Mouse (Mus musculus): ENCODE measurements at regions not wholly inside any gene's neighbourhood (a gene's known extent, or its start where the extent isn't known, plus 50 kb on each side); places are given as distances from the start of the nearest gene placed in this dataset.

GRCm38 (mm10) chr3:8310379-8311128, 1299.3 kb downstream of the Zfp704 start:
- Histone ChIP-seq H3K27ac (peak overlapping the region; percentile 62), H3K4me1 (replicated peaks) (peaks cover 11% of the 10 kb centered on the region), H3K9me3 (no peaks in the 10 kb centered on the region), H3K27me3 (ENCODE audit: insufficient read depth, poor library complexity, severe bottlenecking) (no peaks in the 10 kb centered on the region), H3K36me3 (no peaks in the 10 kb centered on the region), H3K4me3 (no peak overlapping the region)
- DNase-seq (ENCODE audit: low spot score), result peak; percentile 24
- 43% methylated on average over 4 of the region's 4 CpGs for WGBS

- DNase-seq (ENCODE audit: low spot score), result no peak
- H3K27ac ChIP-seq, result no peak overlapping the region
- no peaks in the 10 kb centered on the region for H3K9me3 ChIP-seq
- H3K36me3 ChIP-seq, result no peaks in the 10 kb centered on the region
- no peaks in the 10 kb centered on the region for H3K27me3 ChIP-seq (ENCODE audit: insufficient read depth, poor library complexity, severe bottlenecking)
- peaks cover 11% of the 10 kb centered on the region for H3K4me1 ChIP-seq (replicated peaks)
- no peak overlapping the region for H3K4me3 ChIP-seq
- 88% methylated on average over 3 of the region's 3 CpGs for WGBS
Observed at GRCm38 (mm10) chr3:8307296-8307695, 1302.6 kb downstream of the Zfp704 start.

- Histone ChIP-seq H3K9me3 (no peaks in the 10 kb centered on the region), H3K27ac (no peak overlapping the region), H3K4me1 (replicated peaks) (no peaks in the 10 kb centered on the region), H3K4me3 (no peak overlapping the region), H3K27me3 (ENCODE audit: insufficient read depth, poor library complexity, severe bottlenecking) (no peaks in the 10 kb centered on the region), H3K36me3 (no peaks in the 10 kb centered on the region)
- no peak for DNase-seq (ENCODE audit: low spot score)
Observed at GRCm38 (mm10) chr3:8304784-8305183, 1305.1 kb downstream of the Zfp704 start.

GRCm38 (mm10) chr3:8293036-8293435, 1316.8 kb downstream of the Zfp704 start:
- Histone ChIP-seq H3K4me1 (replicated peaks) (no peaks in the 10 kb centered on the region), H3K4me3 (no peak overlapping the region), H3K36me3 (no peaks in the 10 kb centered on the region), H3K9me3 (no peaks in the 10 kb centered on the region), H3K27ac (no peak overlapping the region), H3K27me3 (ENCODE audit: insufficient read depth, poor library complexity, severe bottlenecking) (no peaks in the 10 kb centered on the region)
- no peak for DNase-seq (ENCODE audit: low spot score)
- WGBS, result 88% methylated on average over 1 of the region's 1 CpGs

- H3K4me1 ChIP-seq (replicated peaks), result no peaks in the 10 kb centered on the region
- no peaks in the 10 kb centered on the region for H3K9me3 ChIP-seq
- DNase-seq (ENCODE audit: low spot score), result no peak
- no peaks in the 10 kb centered on the region for H3K27me3 ChIP-seq (ENCODE audit: insufficient read depth, poor library complexity, severe bottlenecking)
- H3K27ac ChIP-seq, result no peak overlapping the region
- no peaks in the 10 kb centered on the region for H3K36me3 ChIP-seq
- no peak overlapping the region for H3K4me3 ChIP-seq
- 89% methylated on average over 2 of the region's 2 CpGs for WGBS
Observed at GRCm38 (mm10) chr3:8289558-8289957, 1320.3 kb downstream of the Zfp704 start.

GRCm38 (mm10) chr3:8288437-8288836, 1321.4 kb downstream of the Zfp704 start:
- 93% methylated on average over 1 of the region's 1 CpGs for WGBS
- no peaks in the 10 kb centered on the region for H3K9me3 ChIP-seq
- DNase-seq (ENCODE audit: low spot score), result no peak
- H3K36me3 ChIP-seq, result no peaks in the 10 kb centered on the region
- no peak overlapping the region for H3K4me3 ChIP-seq
- H3K27ac ChIP-seq, result no peak overlapping the region
- H3K27me3 ChIP-seq (ENCODE audit: insufficient read depth, poor library complexity, severe bottlenecking), result no peaks in the 10 kb centered on the region
- H3K4me1 ChIP-seq (replicated peaks), result no peaks in the 10 kb centered on the region

GRCm38 (mm10) chr3:8284655-8285428, 1325.0 kb downstream of the Zfp704 start:
- Histone ChIP-seq H3K4me3 (no peak overlapping the region), H3K9me3 (no peaks in the 10 kb centered on the region), H3K27me3 (ENCODE audit: insufficient read depth, poor library complexity, severe bottlenecking) (no peaks in the 10 kb centered on the region), H3K27ac (no peak overlapping the region), H3K36me3 (no peaks in the 10 kb centered on the region), H3K4me1 (replicated peaks) (no peaks in the 10 kb centered on the region)
- 72% methylated on average over 14 of the region's 14 CpGs for WGBS
- no peak for DNase-seq (ENCODE audit: low spot score)

GRCm38 (mm10) chr3:8282411-8282810, 1327.5 kb downstream of the Zfp704 start:
- no peaks in the 10 kb centered on the region for H3K27me3 ChIP-seq (ENCODE audit: insufficient read depth, poor library complexity, severe bottlenecking)
- H3K9me3 ChIP-seq, result no peaks in the 10 kb centered on the region
- 78% methylated on average over 2 of the region's 2 CpGs for WGBS
- DNase-seq (ENCODE audit: low spot score), result no peak
- H3K4me3 ChIP-seq, result no peak overlapping the region
- no peak overlapping the region for H3K27ac ChIP-seq
- no peaks in the 10 kb centered on the region for H3K36me3 ChIP-seq
- H3K4me1 ChIP-seq (replicated peaks), result no peaks in the 10 kb centered on the region

GRCm38 (mm10) chr3:8276661-8277060, 1333.2 kb downstream of the Zfp704 start:
- H3K27me3 ChIP-seq (ENCODE audit: insufficient read depth, poor library complexity, severe bottlenecking), result no peaks in the 10 kb centered on the region
- H3K36me3 ChIP-seq, result no peaks in the 10 kb centered on the region
- WGBS, result 81% methylated on average over 1 of the region's 1 CpGs
- no peak overlapping the region for H3K27ac ChIP-seq
- no peak overlapping the region for H3K4me3 ChIP-seq
- H3K4me1 ChIP-seq (replicated peaks), result no peaks in the 10 kb centered on the region
- no peaks in the 10 kb centered on the region for H3K9me3 ChIP-seq
- no peak for DNase-seq (ENCODE audit: low spot score)

- DNase-seq (ENCODE audit: low spot score), result no peak
- Histone ChIP-seq H3K27ac (no peak overlapping the region), H3K36me3 (no peaks in the 10 kb centered on the region), H3K4me3 (no peak overlapping the region), H3K9me3 (no peaks in the 10 kb centered on the region), H3K4me1 (replicated peaks) (no peaks in the 10 kb centered on the region), H3K27me3 (ENCODE audit: insufficient read depth, poor library complexity, severe bottlenecking) (no peaks in the 10 kb centered on the region)
- WGBS, result 87% methylated on average over 3 of the region's 3 CpGs
Observed at GRCm38 (mm10) chr3:8270935-8271298, 1339.0 kb downstream of the Zfp704 start.

- no peak overlapping the region for H3K4me3 ChIP-seq
- no peaks in the 10 kb centered on the region for H3K4me1 ChIP-seq (replicated peaks)
- 71% methylated on average over 1 of the region's 1 CpGs for WGBS
- DNase-seq (ENCODE audit: low spot score), result no peak
- H3K27me3 ChIP-seq (ENCODE audit: insufficient read depth, poor library complexity, severe bottlenecking), result no peaks in the 10 kb centered on the region
- H3K36me3 ChIP-seq, result no peaks in the 10 kb centered on the region
- no peaks in the 10 kb centered on the region for H3K9me3 ChIP-seq
- H3K27ac ChIP-seq, result no peak overlapping the region
Observed at GRCm38 (mm10) chr3:8270009-8270934, 1339.6 kb downstream of the Zfp704 start.

- Histone ChIP-seq H3K36me3 (no peaks in the 10 kb centered on the region), H3K27ac (no peak overlapping the region), H3K9me3 (no peaks in the 10 kb centered on the region), H3K27me3 (ENCODE audit: insufficient read depth, poor library complexity, severe bottlenecking) (no peaks in the 10 kb centered on the region), H3K4me3 (no peak overlapping the region), H3K4me1 (replicated peaks) (no peaks in the 10 kb centered on the region)
- no peak for DNase-seq (ENCODE audit: low spot score)
- WGBS, result 87% methylated on average over 3 of the region's 3 CpGs
Observed at GRCm38 (mm10) chr3:8265783-8266182, 1344.1 kb downstream of the Zfp704 start.
